Mouse (Mus musculus) erythroblast, embryonic 14.5 days (primary cell): ENCODE results near the gene Fastkd5. TPM values are rescaled to one million over a fixed set of nuclear protein-coding genes. Genes with fewer than 3 reads are reported as not detected.
"Not testable (repeated sequence)": the region's sequence is repeated elsewhere in the genome, so short reads cannot be mapped to it uniquely, and the experiment has no call there.

Experiments
- H3K27me3 ChIP-seq: 2 replicates; pipeline ENCODE4 v1.6.1; 2012; ENCODE audit warnings: inconsistent platforms; ENCODE audit not compliant: control insufficient read depth
- H3K36me3 ChIP-seq: 2 replicates; pipeline ENCODE4 v1.6.1; 2012; ENCODE audit warnings: mild to moderate bottlenecking, inconsistent platforms; ENCODE audit not compliant: control insufficient read depth
- H3K4me1 ChIP-seq: 2 replicates; pipeline ENCODE4 v1.6.1; 2012; ENCODE audit warnings: inconsistent platforms; ENCODE audit not compliant: control insufficient read depth
- H3K4me3 ChIP-seq: replicated peaks from 2 replicates; pipeline ENCODE3; 2012; ENCODE audit warnings: moderate library complexity, mild to moderate bottlenecking, inconsistent platforms
- H3K9me3 ChIP-seq: 2 replicates; pipeline ENCODE4 v1.6.1; 2012; ENCODE audit warnings: low read length, inconsistent platforms, mixed read lengths; ENCODE audit not compliant: control insufficient read depth
- GATA1 ChIP-seq: IDR thresholded peaks from 2 replicates; pipeline ENCODE4 v1.6.1; 2012; ENCODE audit warnings: low read length, inconsistent platforms, mixed read lengths
- TAL1 ChIP-seq: IDR thresholded peaks from 3 replicates; pipeline ENCODE4 v1.6.1; 2012; ENCODE audit warnings: low read length, inconsistent platforms, mixed read lengths
- polyA plus RNA-seq: library from polyadenylated mRNA; stranded (reverse); fragments of >175 nt; gene quantifications from 2 replicates; pipeline ENCODE4 v1.2.3, GENCODE M21; 2012

The Fastkd5 gene
- polyA plus RNA-seq, 1 experiment: 0.03 TPM

DNA sequence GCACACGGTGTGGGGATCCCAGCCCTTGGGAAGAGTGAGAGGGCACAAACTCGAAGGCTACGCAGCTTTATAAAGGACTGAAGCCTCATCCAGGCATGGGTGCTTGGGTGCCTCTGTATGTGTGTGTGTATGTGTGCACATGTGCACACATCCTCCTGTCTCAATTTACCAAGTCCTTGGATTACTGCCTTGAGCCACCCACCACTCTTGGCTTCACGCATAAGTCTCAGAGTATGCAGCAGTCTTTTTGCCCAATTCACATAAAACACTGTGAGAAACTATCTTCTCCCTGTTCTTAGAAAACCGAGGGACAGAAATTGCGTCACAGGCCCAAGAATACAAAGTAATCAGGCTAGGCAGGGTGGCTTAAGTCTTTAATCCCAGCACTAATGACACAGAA lies 43.8 kb downstream of the Fastkd5 start:
- TF ChIP-seq GATA1 (no peak), TAL1 (no peak)
- Histone ChIP-seq H3K36me3 (peaks cover 9% of the 10 kb centered on the region), H3K27me3 (peaks cover 28% of the 10 kb centered on the region), H3K9me3 (no peaks in the 10 kb centered on the region), H3K4me3 (no peak overlapping the region), H3K4me1 (peaks cover 3% of the 10 kb centered on the region; the same call in 1 of the 2 replicates)

GRCm38 (mm10) chr2:130583902-130584560 lies 45.8 kb downstream of the Fastkd5 start:
- TF ChIP-seq TAL1 (no peak), GATA1 (no peak)
- Histone ChIP-seq H3K27me3 (peaks cover 48% of the 10 kb centered on the region), H3K4me3 (no peak overlapping the region), H3K4me1 (peaks cover 3% of the 10 kb centered on the region; the same call in 1 of the 2 replicates), H3K9me3 (no peaks in the 10 kb centered on the region; the same call in 1 of the 2 replicates), H3K36me3 (no peaks in the 10 kb centered on the region)

DNA sequence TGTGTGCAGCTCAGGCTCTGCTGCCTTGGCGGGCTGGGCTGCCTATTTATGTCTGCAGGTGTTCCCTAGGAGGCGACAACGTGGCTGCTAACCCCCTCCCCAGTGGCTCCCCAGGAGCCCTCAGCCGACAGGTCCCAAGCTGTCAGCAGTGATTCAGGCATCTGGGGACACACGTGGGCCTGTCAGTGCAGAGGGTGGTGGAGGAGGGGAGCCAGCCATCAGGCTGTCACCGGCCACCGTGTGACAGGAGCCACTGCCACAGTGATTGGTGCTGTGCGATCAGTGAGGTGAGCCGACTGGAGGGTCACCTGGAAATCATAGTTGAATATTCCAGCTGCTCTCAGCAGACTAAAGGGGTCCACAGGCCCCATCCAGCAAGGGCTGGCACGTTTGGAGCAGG lies 47.3 kb downstream of the Fastkd5 start, which contains the start of gene Avp:
Gene Avp, minus strand, starts transcription at position 3 of the 400 bp plus-strand sequence.
- TF ChIP-seq GATA1 (no peak), TAL1 (no peak)
- Histone ChIP-seq H3K27me3 (peaks cover 63% of the 10 kb centered on the region), H3K4me1 (peaks cover 2% of the 10 kb centered on the region), H3K36me3 (no peaks in the 10 kb centered on the region), H3K9me3 (no peaks in the 10 kb centered on the region; the same call in 1 of the 2 replicates), H3K4me3 (no peak within 1 kb of the TSS)

- peaks cover 6% of the 10 kb centered on the region for H3K4me1 ChIP-seq
Measured at GRCm38 (mm10) chr2:130581201-130581600, 48.6 kb downstream of the Fastkd5 start.

DNA sequence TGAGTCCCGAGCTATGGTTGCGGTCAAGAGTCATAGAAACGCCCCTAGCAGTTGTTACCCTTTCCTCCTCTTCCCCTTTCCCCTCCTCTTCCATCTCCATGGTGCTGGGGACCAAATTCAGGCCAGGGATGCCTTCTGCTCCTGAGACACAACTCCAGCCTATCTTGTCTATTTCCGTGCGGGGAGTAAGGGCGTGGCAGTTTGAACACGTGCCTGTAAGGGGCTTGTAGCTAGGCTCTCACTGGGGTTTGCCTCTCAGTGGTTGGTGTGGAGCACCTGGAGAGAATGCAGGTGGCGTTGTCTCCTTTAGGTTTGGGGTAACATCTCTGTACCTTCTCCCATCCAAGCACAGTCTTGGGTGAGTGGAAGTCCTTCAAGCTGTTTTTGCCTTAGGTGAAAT lies 50.0 kb downstream of the Fastkd5 start:
- no peak for TF ChIP-seq GATA1
- TF ChIP-seq TAL1: no peak
- peaks cover 6% of the 10 kb centered on the region; the same call in 1 of the 2 replicates for H3K9me3 ChIP-seq
- H3K27me3 ChIP-seq: peaks cover 90% of the 10 kb centered on the region
- no peaks in the 10 kb centered on the region for H3K36me3 ChIP-seq
- no peak overlapping the region for H3K4me3 ChIP-seq
- H3K4me1 ChIP-seq: peaks cover 6% of the 10 kb centered on the region

More at GRCm38 (mm10) chr2:130581201-130581600, 48.6 kb downstream of the Fastkd5 start:
- TF ChIP-seq TAL1 (no peak), GATA1 (no peak)
- H3K9me3 ChIP-seq: peaks cover 4% of the 10 kb centered on the region; the same call in 1 of the 2 replicates
- no peak overlapping the region for H3K4me3 ChIP-seq
- H3K36me3 ChIP-seq: no peaks in the 10 kb centered on the region
- H3K27me3 ChIP-seq: peaks cover 76% of the 10 kb centered on the region

DNA sequence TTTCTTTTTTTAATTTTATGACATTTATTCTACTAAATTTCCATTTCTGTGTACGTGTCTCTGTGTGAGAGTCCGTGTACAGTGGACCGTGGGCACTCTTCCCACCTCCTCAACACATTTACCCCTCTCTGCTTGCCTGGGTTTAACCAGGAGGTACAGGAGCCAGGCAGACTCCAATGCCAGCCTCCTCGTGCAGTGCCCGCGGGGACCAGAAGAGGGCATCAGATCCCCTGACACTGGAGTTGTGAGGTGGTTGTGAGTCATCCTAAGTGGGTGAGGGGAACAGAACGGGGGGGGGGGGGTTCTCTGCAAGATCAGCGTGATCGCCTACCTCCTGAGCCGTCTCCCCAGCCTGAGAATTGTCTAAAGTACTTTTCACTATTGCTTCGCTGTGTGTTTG lies 51.7 kb downstream of the Fastkd5 start:
- TF ChIP-seq GATA1 (no peak), TAL1 (no peak)
- Histone ChIP-seq H3K36me3 (no peaks in the 10 kb centered on the region), H3K4me3 (no peak overlapping the region), H3K9me3 (peaks cover 6% of the 10 kb centered on the region; the same call in 1 of the 2 replicates), H3K4me1 (peaks cover 6% of the 10 kb centered on the region), H3K27me3 (peaks cover 93% of the 10 kb centered on the region)

DNA sequence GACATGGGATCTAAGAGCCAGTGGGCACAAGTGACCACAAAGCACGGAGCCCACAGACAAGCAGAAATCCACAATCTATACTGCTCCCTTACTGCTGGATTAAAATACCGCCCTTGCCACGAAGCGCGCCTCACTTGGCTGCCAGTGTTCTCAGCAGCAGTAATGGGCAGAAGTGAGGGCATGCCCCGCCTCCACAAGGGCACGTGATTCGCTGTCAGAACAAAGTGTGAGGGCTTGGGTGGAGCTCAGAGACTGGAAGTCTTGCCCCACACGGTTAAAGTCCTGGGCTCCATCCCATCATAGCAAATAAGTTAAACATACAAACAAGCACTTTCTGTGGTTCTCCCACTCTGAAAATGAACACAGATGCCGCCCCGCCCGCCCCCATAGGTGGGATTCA lies 52.2 kb downstream of the Fastkd5 start:
- TF ChIP-seq GATA1: no peak
- no peak for TF ChIP-seq TAL1
- Histone ChIP-seq H3K4me1 (peaks cover 6% of the 10 kb centered on the region), H3K9me3 (peaks cover 6% of the 10 kb centered on the region; the same call in 1 of the 2 replicates), H3K36me3 (no peaks in the 10 kb centered on the region), H3K4me3 (no peak overlapping the region), H3K27me3 (peaks cover 90% of the 10 kb centered on the region)

DNA sequence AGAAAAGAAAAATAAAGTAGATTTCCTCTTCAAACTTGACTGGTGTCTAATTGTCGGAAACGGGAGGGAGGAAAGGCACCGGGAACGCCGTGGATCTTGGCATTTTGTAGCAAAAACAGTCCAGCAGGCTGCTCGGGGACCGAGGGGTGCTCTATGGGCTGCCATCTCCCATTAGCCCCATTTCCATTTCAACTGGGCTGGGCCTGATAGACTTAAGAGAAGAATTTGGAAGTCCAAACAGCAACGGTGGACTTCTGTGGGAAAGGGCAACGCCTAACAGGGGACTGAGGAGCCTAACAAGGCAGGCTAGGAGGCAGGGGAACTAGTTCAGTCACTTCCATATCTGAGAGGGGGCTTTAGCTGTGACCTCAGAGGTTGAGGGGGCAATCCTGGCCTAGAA lies 52.8 kb downstream of the Fastkd5 start:
- H3K4me3 ChIP-seq: no peak overlapping the region
- peaks cover 6% of the 10 kb centered on the region; the same call in 1 of the 2 replicates for H3K9me3 ChIP-seq
- no peak for TF ChIP-seq GATA1
- no peak for TF ChIP-seq TAL1
- peaks cover 6% of the 10 kb centered on the region for H3K4me1 ChIP-seq
- no peaks in the 10 kb centered on the region for H3K36me3 ChIP-seq
- H3K27me3 ChIP-seq: peaks cover 87% of the 10 kb centered on the region

GRCm38 (mm10) chr2:130576564-130576963 lies 53.3 kb downstream of the Fastkd5 start:
- not testable (repeated sequence) for H3K4me3 ChIP-seq, H3K9me3 ChIP-seq, H3K4me1 ChIP-seq, H3K36me3 ChIP-seq
- H3K27me3 ChIP-seq: peaks cover 82% of the 10 kb centered on the region

GRCm38 (mm10) chr2:130575873-130576272 lies 54.0 kb downstream of the Fastkd5 start, which contains the start of gene Oxt:
Gene Oxt (plus strand): TSS chr2:130576173.
- H3K36me3 ChIP-seq: no peaks in the 10 kb centered on the region
- TF ChIP-seq TAL1: no peak
- no peak for TF ChIP-seq GATA1
- peaks cover 6% of the 10 kb centered on the region for H3K4me1 ChIP-seq
- peaks cover 75% of the 10 kb centered on the region for H3K27me3 ChIP-seq
- H3K4me3 ChIP-seq: no peak within 1 kb of the TSS
- H3K9me3 ChIP-seq: peaks cover 6% of the 10 kb centered on the region; the same call in 1 of the 2 replicates
